Mouse (Mus musculus) megakaryocyte, adult 5-6 weeks (primary cell): Measurements from ENCODE around the gene Dnajc16. TPM values are rescaled to one million over a fixed set of nuclear protein-coding genes. Genes with fewer than 3 reads are reported as not detected.

ENCODE experiments used
- ATAC-seq: 2 replicates; pipeline ENCODE4 v1.8.0; 2016; ENCODE audit warnings: mild to moderate bottlenecking, inconsistent platforms; ENCODE audit not compliant: poor library complexity, severe bottlenecking
- total RNA-seq, 2 experiments: library from RNA; stranded (forward) in 1 of 2; stranded (reverse) in 1 of 2; fragments of 153-499, 151-499 nt in 1 of 2; fragments of 221-1000, 200-1000 nt in 1 of 2; gene quantifications; 2 replicates each; pipeline versions ENCODE4 v1.2.3 to v1.2.4; 2015 to 2017

Gene Dnajc16
- total RNA-seq, 2 experiments from 2014 or later, result 4.2 to 5.6 TPM

DNA sequence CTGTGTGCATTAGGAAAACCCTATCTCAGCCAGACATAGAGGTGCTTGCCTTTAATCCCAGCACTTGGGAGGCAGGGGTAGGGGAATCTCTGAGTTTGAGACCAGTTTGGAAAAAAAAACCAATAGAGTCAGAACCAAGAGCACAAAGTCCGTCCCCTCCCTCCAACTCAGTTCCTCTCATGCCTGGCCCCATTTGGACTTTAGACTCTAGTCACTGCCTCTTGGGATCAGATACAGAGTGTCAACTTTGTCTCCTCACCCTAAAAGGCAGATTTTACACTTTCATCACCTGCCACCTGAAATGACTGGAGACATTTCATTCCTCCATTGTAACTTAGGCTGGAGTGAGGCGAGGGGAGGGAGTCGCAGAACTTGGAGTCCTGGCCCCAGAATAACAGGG lies 61.5 kb downstream of the Dnajc16 start:
- no peak for ATAC-seq

DNA sequence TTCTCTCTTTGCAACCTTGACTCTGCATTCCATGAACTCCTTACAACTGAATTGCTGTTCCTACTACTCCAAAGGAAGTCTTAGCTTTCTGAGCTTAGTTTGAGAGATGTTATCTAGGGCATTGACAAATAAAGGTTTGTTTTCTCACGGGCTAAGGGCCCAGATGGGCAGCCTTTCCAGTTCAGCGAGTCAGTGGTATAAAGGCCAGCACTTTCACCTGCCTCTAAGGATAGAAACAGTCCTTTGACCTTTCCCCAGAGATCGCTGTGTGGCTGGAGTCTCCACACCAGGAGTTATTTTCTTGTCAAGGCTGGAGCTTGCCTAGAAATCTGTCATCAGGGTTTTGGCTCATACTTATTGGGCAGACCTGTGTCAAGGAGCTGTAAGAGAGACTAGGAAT lies 65.0 kb downstream of the Dnajc16 start:
- ATAC-seq, result no peak

GRCm38 (mm10) chr4:141725277-141725676 lies 65.5 kb downstream of the Dnajc16 start:
- ATAC-seq, result no peak

DNA sequence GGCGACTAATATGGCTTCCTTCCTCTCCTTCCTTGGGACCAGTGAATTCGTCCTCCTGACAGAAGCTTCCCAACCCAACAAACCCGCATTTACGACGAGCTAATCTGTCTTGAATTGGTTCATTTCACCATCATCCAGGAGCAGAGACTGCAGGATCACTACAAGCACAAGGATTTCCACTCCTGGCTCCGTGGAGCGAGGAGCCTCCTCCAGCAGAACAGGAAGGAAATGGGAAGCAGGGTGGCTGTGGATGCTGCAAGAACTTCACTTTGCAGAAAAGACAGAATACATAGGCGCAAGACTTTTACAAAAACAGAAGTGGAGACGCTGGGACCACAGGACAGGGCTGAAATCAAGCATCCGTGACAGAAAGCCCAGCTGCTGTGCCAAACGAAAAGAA lies 66.1 kb downstream of the Dnajc16 start:
- peak; percentile 28; the same call in 1 of the 2 replicates for ATAC-seq

- no peak for ATAC-seq
Observed at GRCm38 (mm10) chr4:141723673-141724068, 67.1 kb downstream of the Dnajc16 start.

GRCm38 (mm10) chr4:141722731-141723672 lies 67.7 kb downstream of the Dnajc16 start, which contains the start of gene Ddi2:
TSS of gene Ddi2 (minus strand) at chr4:141723419.
- peak; percentile 91 for ATAC-seq

DNA sequence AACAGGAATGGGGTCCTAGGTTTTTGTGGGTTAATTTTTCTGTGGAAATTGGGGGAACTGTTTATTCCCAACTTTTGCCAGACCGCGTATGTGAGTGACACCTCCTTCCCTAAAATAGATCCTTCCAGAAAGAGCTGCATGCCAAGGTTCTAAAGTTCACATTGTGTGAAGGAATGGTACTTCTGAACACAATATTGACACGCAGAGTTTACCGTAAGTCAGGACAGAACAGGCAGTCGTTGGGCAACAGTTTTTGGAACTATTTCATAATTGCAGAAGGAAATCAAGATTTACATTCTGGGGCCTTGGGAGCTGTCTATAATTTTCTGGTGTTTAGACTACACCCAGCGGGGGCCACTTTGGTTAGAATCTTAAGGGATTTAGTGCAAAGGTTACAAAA lies 68.8 kb downstream of the Dnajc16 start:
- ATAC-seq, result no peak

GRCm38 (mm10) chr4:141720761-141721523 lies 69.8 kb downstream of the Dnajc16 start:
- ATAC-seq, result no peak

- ATAC-seq, result no peak
Observed at GRCm38 (mm10) chr4:141719304-141719703, 71.4 kb downstream of the Dnajc16 start.

GRCm38 (mm10) chr4:141717633-141718032 lies 73.1 kb downstream of the Dnajc16 start:
- ATAC-seq, result no peak

DNA sequence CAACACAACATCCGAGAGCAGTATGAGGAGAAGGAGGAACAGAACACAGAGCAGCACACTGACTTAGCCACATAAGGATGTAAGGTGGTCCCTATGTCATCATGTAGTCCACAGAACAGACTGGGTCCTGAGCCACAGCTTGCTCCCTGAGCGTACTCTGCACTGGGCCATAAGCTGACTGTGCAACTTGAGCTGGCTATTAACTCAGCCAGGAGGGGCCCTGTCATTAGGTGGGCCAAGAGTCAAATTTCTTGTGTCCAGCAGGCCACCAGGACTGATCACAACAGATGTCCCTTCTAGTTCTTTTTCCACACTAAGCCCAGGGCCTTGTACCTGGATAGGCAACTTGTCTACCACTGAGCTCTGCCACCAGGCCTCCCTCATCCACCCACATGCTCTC lies 75.7 kb downstream of the Dnajc16 start:
- ATAC-seq, result no peak

DNA sequence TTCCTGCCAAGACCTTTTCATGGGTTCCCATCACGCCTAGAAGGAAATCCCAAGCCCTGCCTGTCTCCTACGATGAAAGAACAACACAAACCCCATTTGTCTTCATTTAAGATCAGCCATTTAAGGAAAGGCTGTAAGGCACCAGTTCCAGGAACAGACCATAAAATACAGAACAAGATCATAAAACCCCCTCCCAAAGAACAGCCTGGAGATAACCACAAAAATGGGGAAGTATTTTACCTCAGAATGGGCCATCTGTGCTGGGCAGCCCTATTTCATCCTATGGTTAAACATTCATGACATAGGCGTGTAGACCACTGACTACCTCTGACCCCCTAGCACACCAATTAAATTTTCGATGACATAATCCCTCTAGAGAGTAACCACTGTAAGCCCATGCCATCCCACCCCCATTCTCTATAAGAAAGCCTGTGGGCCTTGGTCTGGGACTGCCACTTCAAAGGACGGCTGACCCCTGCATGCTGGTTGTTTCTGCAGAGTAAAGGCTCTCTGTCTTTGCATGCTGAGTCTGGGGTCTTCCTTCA lies 77.1 kb downstream of the Dnajc16 start:
- peak; percentile 61 for ATAC-seq

DNA sequence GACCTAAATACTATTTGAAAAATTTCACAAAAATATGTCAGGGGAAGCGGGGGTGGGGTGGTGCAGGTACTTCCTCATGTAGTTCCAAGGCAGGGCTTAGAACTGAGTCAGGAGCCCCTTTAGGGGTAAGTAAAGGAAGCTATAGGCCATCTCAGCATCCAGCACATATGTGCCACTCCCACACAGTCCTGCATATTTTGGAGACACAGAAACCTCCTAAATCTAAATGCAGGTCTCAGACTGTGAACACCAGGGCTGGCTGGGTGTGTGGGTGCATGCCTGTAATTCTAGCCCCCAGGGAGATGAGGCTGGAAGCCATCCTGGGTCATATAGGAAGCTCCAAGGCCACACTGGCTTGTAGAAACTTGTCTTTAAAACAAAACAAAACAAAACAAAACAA lies 79.5 kb downstream of the Dnajc16 start:
- ATAC-seq, result no peak

Other genes with a start within 250 kb of the Dnajc16 start
- gene Fblim1, start 184.8 kb downstream of the Dnajc16 start, total RNA-seq (2015), result not detected in 2 replicates
- gene Fblim1, start 184.8 kb downstream of the Dnajc16 start, total RNA-seq (2017), result not detected in 2 replicates
- gene Tmem82, start 172.3 kb downstream of the Dnajc16 start, total RNA-seq (2015), result 0.16 TPM in 1 of 2 replicates, not detected in the other
- gene Tmem82, start 172.3 kb downstream of the Dnajc16 start, total RNA-seq (2017), result 0.26 TPM in 1 of 2 replicates, not detected in the other
- not detected in 2 replicates for gene Slc25a34, start 167.1 kb downstream of the Dnajc16 start, total RNA-seq (2015)
- not detected in 2 replicates for gene Slc25a34, start 167.1 kb downstream of the Dnajc16 start, total RNA-seq (2017)
- 11.1 and 14.9 TPM in 2 replicates for gene Plekhm2, start 126.0 kb downstream of the Dnajc16 start, total RNA-seq (2015)
- 10.4 and 11.1 TPM in 2 replicates for gene Plekhm2, start 126.0 kb downstream of the Dnajc16 start, total RNA-seq (2017)
- 26.8 and 33.7 TPM in 2 replicates for gene Rsc1a1, start 105.3 kb downstream of the Dnajc16 start, total RNA-seq (2015)
- gene Rsc1a1, start 105.3 kb downstream of the Dnajc16 start, total RNA-seq (2017), result 9.5 and 16.2 TPM in 2 replicates
- gene Ddi2, start 67.5 kb downstream of the Dnajc16 start, total RNA-seq (2015), result 25.2 and 29.1 TPM in 2 replicates
- 37.6 and 47.1 TPM in 2 replicates for gene Ddi2, start 67.5 kb downstream of the Dnajc16 start, total RNA-seq (2017)
- not detected in 2 replicates for gene Agmat, start 44.3 kb downstream of the Dnajc16 start, total RNA-seq (2015)
- not detected in 2 replicates for gene Agmat, start 44.3 kb downstream of the Dnajc16 start, total RNA-seq (2017)
- 14.9 and 16.3 TPM in 2 replicates for gene Casp9, start 2.7 kb upstream of the Dnajc16 start, total RNA-seq (2015)
- gene Casp9, start 2.7 kb upstream of the Dnajc16 start, total RNA-seq (2017), result 17.3 and 22.1 TPM in 2 replicates
- not detected in 2 replicates for gene Cela2a, start 35.2 kb upstream of the Dnajc16 start, total RNA-seq (2015)
- not detected in 2 replicates for gene Cela2a, start 35.2 kb upstream of the Dnajc16 start, total RNA-seq (2017)
- gene Ctrc, start 55.4 kb upstream of the Dnajc16 start, total RNA-seq (2015), result not detected in 2 replicates
- gene Ctrc, start 55.4 kb upstream of the Dnajc16 start, total RNA-seq (2017), result not detected in 2 replicates
- 77.1 and 79.0 TPM in 2 replicates for gene Efhd2, start 84.0 kb upstream of the Dnajc16 start, total RNA-seq (2015)
- 79.7 and 97.2 TPM in 2 replicates for gene Efhd2, start 84.0 kb upstream of the Dnajc16 start, total RNA-seq (2017)
- gene Fhad1, start 224.2 kb upstream of the Dnajc16 start, total RNA-seq (2015), result 0.41 TPM in 1 of 2 replicates, not detected in the other
- 0.41 TPM in 1 of 2 replicates, not detected in the other for gene Fhad1, start 224.2 kb upstream of the Dnajc16 start, total RNA-seq (2017)